Mouse (Mus musculus) bone marrow, adult 2 months (tissue): ENCODE measurements around the gene Gm8439.

Source experiments
- CTCF ChIP-seq: fragments of 200-500 bp; IDR thresholded peaks from 2 replicates; pipeline ENCODE4 v1.5.1; 2011; ENCODE audit warnings: low read length, control low read depth; ENCODE audit not compliant: control insufficient read depth, insufficient read depth
- POLR2A ChIP-seq: fragments of 200-500 bp; IDR thresholded peaks from 2 replicates; pipeline ENCODE4 v1.6.1; 2011; ENCODE audit warnings: low read depth, mild to moderate bottlenecking, control low read depth, low read length, borderline replicate concordance; ENCODE audit not compliant: control insufficient read depth

DNA sequence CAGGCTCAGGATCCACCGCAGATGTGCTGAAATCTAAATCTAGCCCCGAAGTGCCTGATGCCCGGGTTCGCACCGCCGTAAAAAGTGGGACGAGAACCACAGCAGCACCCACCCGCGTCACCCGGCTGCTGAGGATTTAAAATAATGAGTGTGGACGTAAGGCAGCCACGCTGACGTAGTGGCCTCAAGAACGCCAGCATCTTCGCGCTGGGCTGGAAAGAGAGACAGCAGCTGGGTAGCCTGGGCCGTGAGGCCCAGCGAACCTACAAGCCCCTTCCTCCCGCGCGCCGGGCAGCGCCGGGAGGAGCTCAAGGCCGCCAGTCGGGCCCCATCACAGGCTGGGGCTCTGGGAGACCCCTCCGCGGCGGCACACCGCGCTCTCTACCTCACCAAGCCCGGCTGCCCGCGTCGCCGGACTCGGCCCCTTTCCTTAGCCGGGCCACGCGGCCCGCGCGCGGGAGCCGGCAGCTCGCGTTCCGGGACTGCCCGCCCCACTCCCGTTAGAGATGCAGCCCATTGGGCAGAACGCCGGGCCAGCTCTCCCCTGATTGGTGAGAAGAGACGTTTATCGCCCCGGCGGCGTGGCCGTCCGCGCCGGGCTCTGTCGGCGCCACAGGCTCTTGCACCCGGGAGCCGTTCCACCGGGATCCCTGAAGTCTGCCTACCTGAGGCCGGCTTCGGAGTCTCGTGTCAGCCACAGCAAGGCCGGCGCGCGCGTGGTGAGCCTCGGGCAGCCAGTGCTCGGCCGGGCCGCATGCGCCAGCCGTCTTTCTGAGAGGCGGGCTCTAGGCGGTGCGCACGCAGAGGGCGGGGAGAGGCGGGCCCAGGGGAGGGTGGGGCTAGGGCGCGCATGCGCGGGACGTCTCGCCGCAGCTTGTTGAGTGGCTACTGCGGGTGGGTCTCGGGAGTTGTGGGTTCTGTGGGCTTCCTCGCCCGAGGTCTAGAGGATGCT, 18.8 kb upstream of the Gm8439 start, which contains the start of gene Ctps:
- TF ChIP-seq CTCF (no peak), POLR2A (peak; percentile 48; the same call in 1 of the 2 replicates)
